Mouse (Mus musculus): ENCODE measurements around the gene Cdk19. TPM values are rescaled to one million over a fixed set of nuclear protein-coding genes. Genes with fewer than 3 reads are reported as not detected.

The Cdk19 gene
- 38.9 TPM for polyA plus RNA-seq (2014; fragmentation: Illumina TruSeq; extraction: RNeasy Lipid Tissue Mini Kit (QIAGEN cat#74804); ENCODE audit: low read depth, low replicate concordance)

GRCm38 (mm10) chr10:40339351-40339964 lies at the start of gene Cdk19:
Cdk19 (plus strand) TSS chr10:40339564.

GRCm38 (mm10) chr10:40302140-40302985 lies 37.0 kb upstream of the Cdk19 start, which contains the start of gene Amd1:
Amd1 (minus strand) TSS chr10:40302186.

Other genes starting within 250 kb of the Cdk19 start
- gene Slc16a10, start 197.3 kb upstream of the Cdk19 start, polyA plus RNA-seq (2014; fragmentation: Illumina TruSeq; extraction: RNeasy Lipid Tissue Mini Kit (QIAGEN cat#74804); ENCODE audit: low read depth, low replicate concordance), result 8.7 TPM
- gene Rpf2, start 92.5 kb upstream of the Cdk19 start, polyA plus RNA-seq (2014; fragmentation: Illumina TruSeq; extraction: RNeasy Lipid Tissue Mini Kit (QIAGEN cat#74804); ENCODE audit: low read depth, low replicate concordance), result 60.5 TPM
- 81.2 TPM for gene Gtf3c6, start 81.5 kb upstream of the Cdk19 start, polyA plus RNA-seq (2014; fragmentation: Illumina TruSeq; extraction: RNeasy Lipid Tissue Mini Kit (QIAGEN cat#74804); ENCODE audit: low read depth, low replicate concordance)
- gene Amd1, start 37.4 kb upstream of the Cdk19 start, polyA plus RNA-seq (2014; fragmentation: Illumina TruSeq; extraction: RNeasy Lipid Tissue Mini Kit (QIAGEN cat#74804); ENCODE audit: low read depth, low replicate concordance), result 163 TPM
- not detected for gene Slc22a16, start 230.8 kb downstream of the Cdk19 start, polyA plus RNA-seq (2014; fragmentation: Illumina TruSeq; extraction: RNeasy Lipid Tissue Mini Kit (QIAGEN cat#74804); ENCODE audit: low read depth, low replicate concordance)

All from sigmoid colon, adult 10 weeks (tissue).